Mouse (Mus musculus): ENCODE results near the gene Trabd.

DNA sequence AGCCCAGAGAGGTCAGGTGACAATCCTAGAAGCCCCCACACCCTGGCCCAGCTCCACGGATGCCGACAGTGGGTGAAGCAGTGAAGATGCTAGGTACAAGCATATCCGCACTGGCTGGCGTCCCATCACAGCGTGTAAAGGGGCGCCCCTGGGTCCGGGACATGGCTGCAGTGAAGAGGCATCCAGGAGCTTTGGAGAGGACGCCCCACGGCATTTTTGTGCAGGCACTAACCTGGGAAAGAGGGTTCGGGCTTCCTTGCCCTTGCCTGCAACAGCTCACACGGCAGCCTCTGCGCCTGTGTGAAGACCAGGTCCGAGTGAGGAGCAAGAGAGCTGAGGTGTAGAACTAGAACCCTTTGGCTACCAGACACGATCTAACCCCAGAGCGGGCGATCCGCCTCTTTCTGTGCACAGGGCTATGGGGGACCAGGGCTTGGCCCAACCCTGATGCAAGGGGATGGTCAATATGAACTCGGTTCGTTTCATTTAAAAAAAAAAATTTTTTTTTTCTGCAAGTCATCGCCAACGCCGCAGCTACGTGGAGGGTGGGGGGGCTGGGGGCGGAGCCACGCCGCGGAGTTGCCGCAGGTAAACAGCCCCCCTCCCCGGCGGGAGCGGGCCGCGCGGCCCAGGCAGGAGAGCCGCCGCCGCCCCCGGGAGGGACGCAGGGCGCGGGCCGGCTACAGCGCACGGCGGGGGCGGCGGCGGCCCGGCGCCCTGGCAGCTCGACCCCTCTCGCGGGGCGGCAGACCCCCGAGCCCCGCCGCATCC is 15.6 kb upstream of the Trabd start, which contains the start of gene Panx2:
- TF ChIP-seq CTCF (IDR thresholded peaks at IDR 0.05; ENCODE audit: control insufficient read depth, insufficient read depth, insufficient read length) (no peak), CEBPB (IDR thresholded peaks at IDR 0.05; ENCODE audit: low read depth) (no peak), MAX (IDR thresholded peaks at IDR 0.05) (no peak), USF1 (IDR thresholded peaks at IDR 0.05; ENCODE audit: low read depth) (no peak)
